Mouse (Mus musculus): ENCODE measurements around the gene Bcar1.

Gene Bcar1

GRCm38 (mm10) chr8:111716603-111717487, 26.8 kb downstream of the Bcar1 start:
- peak; percentile 91 for DNase-seq (ENCODE audit: low spot score)

GRCm38 (mm10) chr8:111715514-111715913, 28.1 kb downstream of the Bcar1 start:
- no peak for DNase-seq (ENCODE audit: low spot score)

GRCm38 (mm10) chr8:111714295-111714694, 29.3 kb downstream of the Bcar1 start:
- no peak for DNase-seq (ENCODE audit: low spot score)

GRCm38 (mm10) chr8:111713817-111714216, 29.8 kb downstream of the Bcar1 start:
- DNase-seq (ENCODE audit: low spot score), result no peak

- DNase-seq (ENCODE audit: low spot score), result no peak
These were observed 30.3 kb downstream of the Bcar1 start for GRCm38 (mm10) chr8:111713291-111713690.

GRCm38 (mm10) chr8:111712588-111712987, 31.0 kb downstream of the Bcar1 start:
- peak; percentile 92 for DNase-seq (ENCODE audit: low spot score)

- peak; percentile 71 for DNase-seq (ENCODE audit: low spot score)
These were observed 31.5 kb downstream of the Bcar1 start for GRCm38 (mm10) chr8:111712135-111712534.

- DNase-seq (ENCODE audit: low spot score), result no peak
These were observed 32.7 kb downstream of the Bcar1 start for GRCm38 (mm10) chr8:111710777-111711485.

GRCm38 (mm10) chr8:111709223-111709622, 34.4 kb downstream of the Bcar1 start:
- DNase-seq (ENCODE audit: low spot score), result no peak

- no peak for DNase-seq (ENCODE audit: low spot score)
These were observed 35.3 kb downstream of the Bcar1 start for GRCm38 (mm10) chr8:111708265-111708664.

- DNase-seq (ENCODE audit: low spot score), result no peak
These were observed 37.9 kb downstream of the Bcar1 start for GRCm38 (mm10) chr8:111705699-111706098.

GRCm38 (mm10) chr8:111705222-111705621, 38.4 kb downstream of the Bcar1 start:
- DNase-seq (ENCODE audit: low spot score), result no peak

- DNase-seq (ENCODE audit: low spot score), result no peak
These were observed 39.0 kb downstream of the Bcar1 start for GRCm38 (mm10) chr8:111704585-111704984.

- no peak for DNase-seq (ENCODE audit: low spot score)
These were observed 42.2 kb downstream of the Bcar1 start for GRCm38 (mm10) chr8:111701380-111701779.

- no peak for DNase-seq (ENCODE audit: low spot score)
These were observed 42.9 kb downstream of the Bcar1 start for GRCm38 (mm10) chr8:111700740-111701139.

GRCm38 (mm10) chr8:111700201-111700600, 43.4 kb downstream of the Bcar1 start:
- no peak for DNase-seq (ENCODE audit: low spot score)

GRCm38 (mm10) chr8:111699035-111699434, 44.6 kb downstream of the Bcar1 start:
- no peak for DNase-seq (ENCODE audit: low spot score)

GRCm38 (mm10) chr8:111697655-111698054, 46.0 kb downstream of the Bcar1 start:
- no peak for DNase-seq (ENCODE audit: low spot score)

- no peak for DNase-seq (ENCODE audit: low spot score)
These were observed 48.2 kb downstream of the Bcar1 start for GRCm38 (mm10) chr8:111695441-111695840.

- DNase-seq (ENCODE audit: low spot score), result no peak
These were observed 50.3 kb downstream of the Bcar1 start for GRCm38 (mm10) chr8:111693261-111693741.

GRCm38 (mm10) chr8:111690960-111691445, 52.6 kb downstream of the Bcar1 start, which contains the start of gene Ctrb1:
Gene Ctrb1, minus strand, starts transcription at chr8:111691010.
- DNase-seq (ENCODE audit: low spot score), result no peak

GRCm38 (mm10) chr8:111686881-111687280, 56.7 kb downstream of the Bcar1 start:
- no peak for DNase-seq (ENCODE audit: low spot score)

GRCm38 (mm10) chr8:111682521-111682920, 61.1 kb downstream of the Bcar1 start:
- DNase-seq (ENCODE audit: low spot score), result no peak
